Mouse (Mus musculus) urinary bladder, postnatal 10 days (tissue): ENCODE results near the gene Usp2.

ENCODE experiments used
- DNase-seq: peaks from one replicate; pipeline ENCODE4 v3.0.0; 2022; ENCODE audit warnings: low spot score

Usp2 gene

GRCm38 (mm10) chr9:44125026-44125425 is 58.2 kb downstream of the Usp2 start:
- no peak for DNase-seq

DNA sequence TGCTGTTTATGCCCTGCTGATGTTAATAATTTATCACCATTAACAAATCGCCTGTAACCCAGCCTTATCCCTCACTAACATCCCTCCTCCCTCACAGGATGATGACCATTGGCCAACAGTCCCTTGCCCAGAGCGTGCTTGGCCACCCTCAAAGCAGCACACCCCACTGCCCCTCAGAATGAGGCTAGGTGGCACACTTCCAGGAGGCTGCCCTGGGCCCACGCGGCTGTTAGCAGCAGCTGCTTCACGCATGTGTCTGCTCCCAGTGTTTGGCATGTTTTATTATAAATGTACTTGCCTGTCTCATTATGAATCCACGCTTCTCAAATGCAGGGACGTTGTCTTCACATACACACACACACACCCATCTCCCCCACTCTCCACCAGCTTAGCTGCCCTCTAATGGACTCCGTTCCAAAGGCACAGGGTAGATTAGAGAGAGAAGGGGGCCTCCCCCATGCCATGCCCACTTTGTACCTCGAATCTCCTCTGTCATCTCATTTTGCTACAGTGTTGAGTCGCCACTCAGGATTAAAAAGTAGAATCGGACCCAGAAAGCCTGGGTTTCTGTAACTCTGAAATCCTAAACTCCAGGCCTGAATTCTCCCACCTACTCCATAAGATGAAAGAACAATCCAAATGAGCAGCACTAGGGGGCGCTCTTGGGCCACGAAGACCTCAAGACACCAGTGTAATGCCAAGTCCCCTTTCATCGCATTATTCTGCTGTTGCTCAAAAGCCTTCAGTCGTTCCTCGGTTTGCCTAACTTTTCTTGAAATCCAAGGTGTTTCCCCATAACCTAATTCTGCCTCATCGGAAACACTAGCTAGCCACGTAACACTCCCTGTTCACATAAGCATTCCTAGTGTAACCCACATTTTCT is 59.0 kb downstream of the Usp2 start:
- no peak for DNase-seq

DNA sequence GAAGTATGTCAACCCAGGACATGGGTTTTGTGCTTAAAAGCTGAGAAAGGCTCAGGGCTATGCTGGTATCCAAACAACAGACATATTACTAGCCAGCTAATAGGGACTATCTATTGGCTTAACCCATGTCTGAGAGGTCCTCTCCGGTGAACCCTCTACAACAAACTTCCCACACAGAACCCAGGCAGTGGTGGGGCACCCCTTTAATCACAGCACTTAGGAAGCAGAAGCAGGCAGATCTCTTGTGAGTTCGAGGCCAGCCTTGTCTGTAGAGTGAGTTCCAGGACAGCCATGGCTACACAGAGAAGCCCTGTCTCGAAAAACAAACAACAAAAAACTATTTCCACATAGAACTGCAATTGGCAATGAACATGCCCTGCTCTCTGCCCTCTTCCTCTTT is 59.9 kb downstream of the Usp2 start:
- no peak for DNase-seq

DNA sequence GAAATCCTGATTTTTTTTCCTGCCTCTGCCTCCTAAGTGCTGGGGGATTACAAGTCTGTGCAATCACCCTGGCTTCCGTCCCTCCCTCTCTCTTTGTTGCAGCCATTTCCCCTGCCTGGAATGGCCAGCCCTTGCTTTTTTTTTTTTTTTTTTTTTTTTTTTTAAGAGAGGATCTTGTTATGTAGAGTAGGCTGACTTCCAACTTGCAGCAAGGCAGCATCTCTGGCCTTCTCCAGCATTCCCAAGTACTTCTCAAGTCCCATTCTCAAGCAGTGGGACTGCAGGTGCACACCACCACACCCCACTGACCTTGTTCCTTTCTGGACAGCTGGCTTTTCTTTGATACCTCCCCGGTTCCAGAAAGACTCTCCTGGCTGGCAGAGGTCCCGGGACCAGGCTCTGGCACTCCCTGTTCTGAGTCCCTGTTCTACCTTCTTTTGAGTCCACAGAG is 60.6 kb downstream of the Usp2 start:
- DNase-seq: no peak

DNA sequence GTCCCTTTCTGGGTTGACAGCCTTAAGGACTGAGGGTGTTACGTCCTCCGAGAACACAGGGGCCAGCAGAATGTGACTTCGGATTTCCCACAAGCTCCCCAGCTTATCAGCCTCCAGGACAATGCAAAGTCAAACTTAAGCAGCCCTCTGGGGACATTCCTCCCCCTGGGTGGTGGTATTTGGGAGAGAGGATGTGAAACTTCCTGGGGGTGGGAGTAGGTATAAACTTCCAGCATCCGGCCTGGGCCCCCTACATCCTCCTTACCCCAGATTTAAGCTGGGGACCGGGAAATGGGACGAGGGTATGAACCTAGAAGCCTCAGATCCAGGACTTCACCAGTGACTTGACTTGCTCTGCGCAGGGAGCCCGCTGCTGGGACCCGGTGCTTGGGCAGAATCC is 62.8 kb downstream of the Usp2 start:
- DNase-seq: no peak

DNA sequence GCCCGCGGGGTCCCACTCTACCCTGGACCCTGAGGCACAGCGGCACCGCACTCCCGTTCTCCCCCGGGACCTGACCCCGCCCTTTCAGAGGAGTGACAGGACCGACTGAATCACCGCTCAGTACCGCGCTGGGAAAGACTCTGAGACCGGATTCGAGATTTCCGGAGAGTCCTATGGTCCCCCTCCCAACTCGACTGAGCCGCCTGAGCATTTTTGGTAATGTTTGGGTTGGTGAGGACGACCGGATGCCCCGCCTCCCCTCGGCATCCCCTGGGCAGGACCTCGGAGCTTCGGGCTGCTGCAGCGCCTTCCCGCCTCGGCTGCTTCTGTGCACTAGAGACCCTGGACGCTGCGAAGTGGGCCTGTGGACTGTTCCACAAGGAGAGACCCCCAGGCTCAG is 63.2 kb downstream of the Usp2 start:
- DNase-seq: peak; percentile 53

DNA sequence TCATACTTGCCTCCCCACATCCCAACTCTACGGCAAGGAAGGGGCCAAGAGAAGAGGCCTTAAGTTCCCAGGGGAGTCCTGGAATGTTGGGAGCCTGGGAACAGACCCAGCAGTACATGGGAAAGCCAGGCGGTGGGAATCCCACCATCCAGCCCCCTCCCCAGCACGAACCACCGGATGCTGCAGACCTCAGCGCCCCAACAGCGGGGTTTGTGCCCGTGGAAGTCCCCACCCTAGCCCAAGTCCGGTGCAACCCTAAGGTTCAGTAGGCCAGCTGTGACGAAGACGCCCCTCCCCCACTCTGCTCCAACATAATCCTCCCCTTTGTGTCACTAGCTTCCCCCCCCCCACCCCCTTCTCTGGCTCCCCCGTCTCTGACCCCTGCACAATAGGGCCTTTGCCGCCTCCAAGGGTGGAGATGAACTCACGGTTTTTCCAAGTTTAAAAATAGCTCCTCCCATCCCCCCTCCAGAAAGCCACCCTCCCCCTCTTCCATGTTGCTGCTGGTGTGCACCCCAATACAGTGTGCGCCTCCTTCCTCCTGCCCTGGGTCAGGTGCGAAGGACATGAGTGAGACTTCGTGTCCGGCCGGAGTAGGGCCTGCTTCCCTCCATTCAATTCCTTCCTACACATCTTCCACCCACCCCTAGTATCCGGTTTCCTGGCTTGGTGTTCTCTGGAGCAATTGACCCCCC is 63.9 kb downstream of the Usp2 start:
- no peak for DNase-seq

DNA sequence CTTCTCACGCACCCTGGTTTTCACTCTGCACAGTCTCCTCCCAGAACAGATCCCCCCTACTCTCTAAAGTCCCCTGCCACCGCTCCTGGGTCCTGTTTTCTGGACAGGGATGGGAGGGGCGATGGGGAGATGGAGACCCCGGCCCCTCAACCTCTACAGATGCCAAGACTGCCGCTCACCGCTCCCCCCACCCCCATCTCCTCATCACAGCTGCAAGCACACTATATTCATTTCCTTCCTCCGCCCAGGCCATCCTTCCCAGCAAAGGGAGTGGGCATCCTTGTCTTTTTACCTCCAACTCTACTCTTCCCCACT is 64.4 kb downstream of the Usp2 start:
- no peak for DNase-seq

- no peak for DNase-seq
Measured at GRCm38 (mm10) chr9:44132200-44132599, 65.4 kb downstream of the Usp2 start.

DNA sequence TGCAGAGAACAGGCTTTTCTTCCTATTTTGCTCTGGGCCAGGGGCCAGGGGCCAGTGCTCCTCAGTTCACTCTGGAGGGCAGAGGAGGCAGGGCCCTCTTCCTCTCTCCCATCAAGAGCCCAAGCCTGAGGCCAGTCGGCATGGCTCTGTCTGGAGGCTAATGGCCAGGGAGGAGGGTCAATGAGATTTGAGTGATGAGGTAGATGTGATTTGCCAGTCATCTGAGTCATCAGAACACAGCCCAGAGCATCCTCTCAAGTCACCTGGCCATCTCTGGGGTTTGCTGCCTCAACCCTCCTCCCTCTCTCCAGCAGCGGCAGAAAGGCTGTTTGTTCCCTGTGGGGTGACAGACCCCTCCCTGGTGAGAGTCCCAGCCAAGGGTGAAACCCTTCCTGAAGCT is 66.5 kb downstream of the Usp2 start:
- no peak for DNase-seq

DNA sequence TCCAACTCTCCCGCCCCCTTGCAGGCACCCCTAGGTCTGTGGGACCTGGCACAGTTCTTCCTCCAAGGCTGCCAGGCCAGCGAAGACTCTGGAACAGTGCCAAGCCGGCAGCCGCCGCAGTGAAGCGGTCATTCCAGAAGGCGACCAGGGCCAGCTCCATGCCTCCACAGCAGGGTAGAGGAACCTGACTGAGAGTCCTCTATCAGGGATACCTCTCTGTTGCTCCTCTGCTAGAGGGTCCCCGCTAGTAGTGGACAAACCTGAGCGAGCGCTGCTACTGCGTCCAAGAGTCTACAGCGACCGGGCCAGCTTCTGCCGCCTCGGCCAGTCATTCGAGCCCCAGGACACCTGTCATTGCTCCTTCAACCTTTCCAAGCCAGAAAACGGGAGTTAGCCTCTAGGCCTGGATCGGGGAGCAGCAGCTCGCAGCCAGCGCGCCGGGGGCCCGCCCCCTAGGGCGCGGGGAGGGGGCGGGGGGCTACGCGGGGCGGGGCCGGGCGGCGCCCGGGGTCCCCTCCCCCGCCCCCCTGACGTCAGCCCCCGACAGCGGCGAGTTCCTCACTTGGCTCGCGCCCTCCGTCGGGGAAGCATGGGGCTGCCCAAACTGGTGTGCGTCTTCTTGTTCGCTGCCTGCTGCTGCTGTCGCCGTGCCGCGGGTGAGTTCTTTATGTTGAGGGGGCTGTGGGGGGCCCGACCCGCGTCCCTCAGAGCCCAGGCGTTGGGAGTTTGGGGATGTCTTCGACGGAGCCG is 67.5 kb downstream of the Usp2 start, which contains the start of gene Mcam:
TSS of gene Mcam (plus strand) at position 369 of the 750 bp plus-strand sequence.
- no peak for DNase-seq

DNA sequence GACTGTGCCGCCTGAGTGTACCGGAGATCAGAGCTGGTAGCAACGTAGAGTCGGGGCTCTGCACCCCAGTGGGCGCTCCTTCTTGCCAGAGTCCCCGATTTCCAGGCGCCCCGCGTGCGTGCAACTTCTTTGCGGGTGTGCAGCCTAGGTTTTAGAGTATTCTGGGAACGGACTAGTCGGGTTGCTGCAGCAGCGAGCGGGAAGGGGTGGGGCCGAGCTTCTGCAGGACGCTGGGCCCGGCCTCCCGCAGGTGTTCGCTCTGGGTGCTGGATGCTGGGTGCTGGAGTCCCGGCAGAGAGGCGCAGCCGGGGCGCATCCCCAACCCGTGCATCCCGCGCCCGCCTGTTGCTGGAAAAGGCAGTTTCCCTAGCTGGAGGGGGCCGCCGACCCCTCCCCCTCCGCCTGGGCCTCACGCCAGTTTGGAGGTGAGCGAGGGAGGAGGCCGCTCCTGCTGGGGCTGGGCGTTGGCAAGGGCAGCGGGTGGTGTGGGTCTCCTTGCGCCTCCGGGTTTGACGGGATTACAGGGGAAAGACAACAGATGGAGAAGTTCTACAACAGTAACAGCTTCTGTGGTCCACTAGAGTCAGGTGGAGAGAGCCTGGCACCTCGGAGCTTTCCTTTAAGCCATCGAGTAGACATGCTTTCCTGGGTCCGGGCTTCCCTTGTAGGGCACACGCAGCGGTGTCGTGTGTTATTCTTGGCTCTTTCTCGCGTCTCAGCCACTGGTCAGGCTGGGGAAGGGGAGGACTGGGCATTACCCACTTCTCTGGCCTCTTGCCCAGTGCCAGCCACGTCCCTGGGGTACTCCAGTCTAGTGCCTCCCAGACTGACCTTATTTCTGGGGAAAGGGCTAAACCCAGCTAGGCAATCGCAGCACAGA is 68.3 kb downstream of the Usp2 start:
- DNase-seq: no peak

DNA sequence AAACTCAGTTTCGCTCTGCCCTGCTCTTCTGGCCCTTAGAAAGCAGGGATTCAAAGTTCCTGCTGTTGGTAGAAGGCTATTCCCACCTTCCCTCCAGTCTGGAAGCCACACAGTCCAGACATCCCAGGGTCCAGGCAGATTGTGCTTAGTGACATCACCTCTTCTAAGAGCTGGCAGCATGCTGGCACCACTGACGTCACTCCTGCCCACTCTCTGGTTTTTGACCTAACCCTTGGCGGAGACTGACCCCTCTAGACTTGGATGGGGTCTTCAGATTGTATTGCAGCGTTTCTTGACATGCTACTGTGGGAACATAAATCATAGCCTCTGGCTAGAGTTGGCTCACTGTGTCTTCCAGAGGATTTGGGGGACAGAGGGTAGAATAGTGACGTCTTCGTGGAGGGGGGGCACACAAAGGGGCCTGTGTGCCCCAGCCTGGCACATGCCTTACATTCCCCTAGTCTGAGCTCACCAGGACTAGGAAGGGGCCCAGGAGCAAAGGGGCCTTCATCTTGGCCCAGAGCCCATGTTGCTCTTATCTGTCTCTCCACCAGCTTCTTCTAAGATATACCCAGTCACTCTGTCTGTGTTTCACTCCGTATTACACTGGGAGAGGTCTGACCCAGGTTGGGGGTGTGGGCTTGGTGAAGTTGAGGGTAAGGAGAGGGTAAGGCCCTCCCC is 69.0 kb downstream of the Usp2 start:
- DNase-seq: no peak

- DNase-seq: no peak
Measured at GRCm38 (mm10) chr9:44137846-44138245, 71.0 kb downstream of the Usp2 start.

DNA sequence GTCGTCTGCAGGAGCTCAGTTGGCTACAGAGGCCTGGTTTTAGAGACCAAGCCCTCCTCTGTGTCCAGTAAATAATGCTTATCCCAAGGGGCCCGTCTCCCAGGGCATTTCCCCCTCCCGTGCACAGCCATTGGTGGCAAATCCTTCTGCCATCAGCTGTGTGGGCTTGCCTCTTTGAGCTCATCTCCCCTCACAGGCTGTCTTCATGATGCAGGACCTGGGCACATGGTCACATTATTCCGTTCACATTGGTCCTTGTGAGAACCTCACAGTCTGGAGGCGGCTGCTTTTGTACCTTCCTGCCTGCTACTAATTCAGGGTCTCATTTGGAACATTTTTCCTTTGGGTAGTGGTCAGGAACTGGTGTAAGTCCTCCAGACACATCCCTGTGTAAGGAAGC is 75.1 kb downstream of the Usp2 start:
- no peak for DNase-seq

DNA sequence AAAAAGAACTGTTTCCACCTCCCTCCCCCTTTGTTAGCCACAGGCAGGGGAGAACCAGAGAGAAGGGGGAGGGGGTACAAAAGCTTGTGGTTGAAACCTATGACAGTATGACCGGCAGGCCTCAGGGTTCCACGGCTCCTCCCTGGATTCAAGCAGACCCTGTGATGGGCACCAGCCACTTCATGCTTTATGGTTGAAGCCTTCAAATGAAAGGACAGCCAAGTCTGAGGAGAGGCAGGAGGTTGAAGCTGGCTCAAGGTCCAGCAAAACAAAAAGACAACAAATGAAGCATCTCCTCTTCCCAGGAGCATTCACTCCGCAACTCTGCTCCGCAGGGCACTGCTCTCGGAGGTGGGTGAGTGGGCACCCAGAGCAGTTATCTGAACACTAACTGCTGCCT is 76.6 kb downstream of the Usp2 start:
- no peak for DNase-seq

DNA sequence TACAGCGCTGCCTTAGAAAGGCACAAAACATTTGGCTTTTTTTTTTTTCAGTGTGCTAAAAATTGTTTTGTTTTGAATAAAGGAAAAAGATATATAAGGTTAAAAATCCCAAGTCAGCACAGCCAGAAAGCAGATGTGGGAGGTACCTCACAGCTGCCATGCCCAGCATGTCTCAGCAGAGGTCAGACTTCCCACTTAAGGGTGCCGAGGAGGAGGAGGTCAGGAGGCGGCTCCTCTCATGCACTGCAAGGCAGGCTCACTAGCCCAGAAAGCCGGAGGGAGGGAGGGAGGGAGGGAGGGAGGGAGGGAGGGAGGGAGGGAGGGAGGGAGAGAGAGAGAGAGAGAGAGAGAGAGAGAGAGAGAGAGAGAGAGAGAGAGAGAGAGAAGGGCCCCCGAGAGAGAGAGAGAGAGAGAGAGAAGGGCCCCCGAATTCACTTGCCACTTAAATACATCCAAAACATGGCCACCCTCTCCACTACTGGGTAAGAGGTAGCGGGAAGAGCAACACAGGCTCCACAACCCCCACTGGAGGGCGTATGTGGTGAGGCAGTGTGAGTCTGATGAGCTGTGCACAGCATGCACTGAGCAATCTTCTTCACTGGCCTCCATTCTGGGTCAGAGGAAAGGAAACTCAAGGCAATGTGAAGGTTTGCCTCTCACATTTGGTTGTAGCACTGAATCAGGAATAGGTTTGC is 77.3 kb downstream of the Usp2 start:
- no peak for DNase-seq

DNA sequence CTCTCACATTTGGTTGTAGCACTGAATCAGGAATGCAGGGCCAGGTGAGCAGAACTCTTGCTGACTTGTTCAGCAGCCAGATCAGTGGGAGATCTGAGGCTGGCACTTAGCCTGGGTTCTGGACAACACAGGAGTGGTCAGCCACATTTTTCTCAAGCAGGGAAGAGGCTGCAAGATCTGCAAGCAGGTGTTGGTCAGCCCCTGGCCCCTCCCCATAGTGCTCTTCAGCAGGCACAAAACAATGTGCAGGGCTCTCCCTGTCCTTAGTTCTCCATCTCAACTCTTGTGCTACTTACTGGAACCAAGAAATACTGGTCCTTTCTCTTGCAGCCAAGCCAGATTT is 77.9 kb downstream of the Usp2 start:
- DNase-seq: no peak
